Mouse (Mus musculus) hematopoietic multipotent progenitor cell, adult 10-12 weeks (in vitro differentiated cells): Measurements from ENCODE around the gene Obp2a. TPM values are rescaled to one million over a fixed set of nuclear protein-coding genes. Genes with fewer than 3 reads are reported as not detected.

Experiments
- polyA plus RNA-seq: library from polyadenylated mRNA; stranded (reverse); fragments of >175 nt; gene quantifications from 2 replicates; pipeline ENCODE4 v1.2.3, GENCODE M21; 2012; ENCODE audit warnings: low replicate concordance

Gene Obp2a
- not detected in 2 replicates for polyA plus RNA-seq

GRCm38 (mm10) chr2:25699743-25700142 is at the start of gene Obp2a:
Gene Obp2a (plus strand): TSS chr2:25700043.

GRCm38 (mm10) chr2:25652902-25653301 is 46.9 kb upstream of the Obp2a start, which contains the start of gene Lcn8:
Gene Lcn8 (plus strand): TSS chr2:25653120.

GRCm38 (mm10) chr2:25657652-25658051 is 42.2 kb upstream of the Obp2a start, which contains the start of gene Lcn5:
Gene Lcn5 (plus strand): TSS chr2:25657952.

GRCm38 (mm10) chr2:25676486-25676885 is 23.4 kb upstream of the Obp2a start, which contains the start of gene Lcn6:
Gene Lcn6 (plus strand): TSS chr2:25676786.

GRCm38 (mm10) chr2:25682426-25682825 is 17.4 kb upstream of the Obp2a start, which contains the start of gene Lcn10:
Gene Lcn10 (plus strand): TSS chr2:25682726.

GRCm38 (mm10) chr2:25706643-25707481 is 7.0 kb downstream of the Obp2a start, which contains the start of gene Bmyc:
Gene Bmyc (plus strand): TSS chr2:25706739.

GRCm38 (mm10) chr2:25736709-25737108 is 36.9 kb downstream of the Obp2a start, which contains the start of gene Obp2b:
Gene Obp2b (plus strand): TSS chr2:25737009.

Other genes starting within 250 kb of the Obp2a start
- not detected in 2 replicates for gene Clic3, start 243.2 kb upstream of the Obp2a start, polyA plus RNA-seq
- 82.6 and 103 TPM in 2 replicates for gene Paxx, start 238.9 kb upstream of the Obp2a start, polyA plus RNA-seq
- not detected in 2 replicates for gene Ptgds, start 230.0 kb upstream of the Obp2a start, polyA plus RNA-seq
- not detected in 2 replicates for gene Lcn12, start 206.1 kb upstream of the Obp2a start, polyA plus RNA-seq
- 16.5 and 48.8 TPM in 2 replicates for gene Fbxw5, start 199.3 kb upstream of the Obp2a start, polyA plus RNA-seq
- gene C8g, start 198.3 kb upstream of the Obp2a start, polyA plus RNA-seq = 0.27 TPM in 1 of 2 replicates, not detected in the other
- gene Traf2, start 153.1 kb upstream of the Obp2a start, polyA plus RNA-seq = 6.4 and 20.6 TPM in 2 replicates
- 403 and 822 TPM in 2 replicates for gene Edf1, start 142.2 kb upstream of the Obp2a start, polyA plus RNA-seq
- 1.7 and 1.9 TPM in 2 replicates for gene Mamdc4, start 125.2 kb upstream of the Obp2a start, polyA plus RNA-seq
- 2.9 and 5.8 TPM in 2 replicates for gene Phpt1, start 124.8 kb upstream of the Obp2a start, polyA plus RNA-seq
- 8.1 and 18.3 TPM in 2 replicates for gene Ajm1, start 118.3 kb upstream of the Obp2a start, polyA plus RNA-seq
- gene Rabl6, start 91.5 kb upstream of the Obp2a start, polyA plus RNA-seq = 48.7 and 55.1 TPM in 2 replicates
- not detected in 2 replicates for gene Ccdc183, start 82.4 kb upstream of the Obp2a start, polyA plus RNA-seq
- gene Tmem141, start 78.0 kb upstream of the Obp2a start, polyA plus RNA-seq = 10.0 and 19.9 TPM in 2 replicates
- 145 and 166 TPM in 2 replicates for gene Fcna, start 72.0 kb upstream of the Obp2a start, polyA plus RNA-seq
- gene Lcn8, start 46.9 kb upstream of the Obp2a start, polyA plus RNA-seq = not detected in 2 replicates
- not detected in 2 replicates for gene Lcn5, start 42.1 kb upstream of the Obp2a start, polyA plus RNA-seq
- not detected in 2 replicates for gene Lcn6, start 23.3 kb upstream of the Obp2a start, polyA plus RNA-seq
- gene Lcn10, start 17.3 kb upstream of the Obp2a start, polyA plus RNA-seq = not detected in 2 replicates
- 189 and 405 TPM in 2 replicates for gene Bmyc, start 6.7 kb downstream of the Obp2a start, polyA plus RNA-seq
- gene Obp2b, start 37.0 kb downstream of the Obp2a start, polyA plus RNA-seq = not detected in 2 replicates
- gene Lcn3, start 65.5 kb downstream of the Obp2a start, polyA plus RNA-seq = not detected in 2 replicates
- gene Lcn11, start 77.0 kb downstream of the Obp2a start, polyA plus RNA-seq = not detected in 2 replicates
- not detected in 2 replicates for gene Gm13539, start 82.2 kb downstream of the Obp2a start, polyA plus RNA-seq
- gene Glt6d1, start 115.8 kb downstream of the Obp2a start, polyA plus RNA-seq = not detected in 2 replicates
- gene Lcn9, start 123.1 kb downstream of the Obp2a start, polyA plus RNA-seq = not detected in 2 replicates
- gene Sohlh1, start 147.2 kb downstream of the Obp2a start, polyA plus RNA-seq = not detected in 2 replicates
- gene Kcnt1, start 163.7 kb downstream of the Obp2a start, polyA plus RNA-seq = not detected in 2 replicates